Mouse (Mus musculus): ENCODE measurements around the gene Brca2. TPM values are rescaled to one million over a fixed set of nuclear protein-coding genes. Genes with fewer than 3 reads are reported as not detected.

Brca2 gene
- polyA plus RNA-seq, 1 experiment from 2014 or later, result 12.7 TPM

DNA sequence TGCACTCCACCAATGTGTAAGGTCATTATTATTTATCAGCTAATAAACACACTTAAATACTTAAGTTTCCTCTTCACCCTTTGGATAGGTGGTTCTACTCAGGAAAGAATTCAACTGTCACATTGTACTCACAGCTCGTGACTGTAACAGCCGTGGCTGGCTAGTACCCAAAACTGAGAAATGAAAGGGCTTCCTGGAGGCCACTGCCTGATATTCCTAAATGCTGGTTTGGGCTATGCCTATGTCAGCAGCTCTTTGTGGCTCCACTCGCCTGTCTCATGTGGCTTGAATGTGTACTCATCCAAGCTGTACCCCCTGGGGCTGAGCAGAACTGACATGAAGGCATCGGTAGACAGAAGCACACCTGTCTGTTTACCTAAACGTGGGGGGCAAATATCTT is 52.5 kb downstream of the Brca2 start:
- no peak overlapping the region for H3K4me3 ChIP-seq (replicated peaks; ENCODE audit: low read depth, low read length)
- no peak overlapping the region for H3K4me2 ChIP-seq (ENCODE audit: low read length)
- no peaks in the 10 kb centered on the region for H3K27me3 ChIP-seq (ENCODE audit: insufficient read depth, low read length)
- 70% methylated on average over 5 of the region's 5 CpGs for WGBS
- H3K4me1 ChIP-seq (replicated peaks; ENCODE audit: insufficient read depth, low read length), result no peaks in the 10 kb centered on the region; the same call in 1 of the 2 replicates
- no peak overlapping the region for H3K9ac ChIP-seq (ENCODE audit: low read depth, low read length)
- DNase-seq (ENCODE audit: low spot score) (no peak), ATAC-seq (replicated peaks; ENCODE audit: low FRiP score, low read depth) (no peak)
- H3K27ac ChIP-seq, result no peak overlapping the region
- 0 out of 2 replicates have a peak, but pooled peaks cover 4% of the 10 kb centered on the region for H3K36me3 ChIP-seq (ENCODE audit: insufficient read depth, low read length)
- H3K9me3 ChIP-seq (replicated peaks; ENCODE audit: low read length), result no peaks in the 10 kb centered on the region
- no peak for TF ChIP-seq CTCF (IDR thresholded peaks at IDR 0.05; ENCODE audit: low read depth)

DNA sequence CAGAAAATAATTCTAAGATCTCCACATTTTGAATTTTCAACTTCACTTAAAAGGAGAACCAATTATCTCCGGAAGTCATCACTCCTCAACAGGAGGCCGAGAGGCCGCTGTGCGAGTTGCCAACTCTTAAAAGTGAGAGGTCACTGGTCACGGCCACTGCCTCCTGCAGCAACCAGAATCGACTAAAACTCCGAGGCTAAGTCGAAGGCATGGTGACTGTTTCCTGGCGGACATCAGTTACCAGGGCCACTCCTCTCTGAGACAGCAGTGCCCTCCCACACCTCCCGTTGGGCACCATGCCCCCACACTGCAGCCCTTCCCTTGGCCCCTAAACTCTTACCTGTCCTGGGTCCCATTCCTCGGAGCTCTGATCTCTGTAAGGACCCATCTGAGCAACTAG is 54.4 kb downstream of the Brca2 start:
- H3K27ac ChIP-seq, result no peak overlapping the region
- no peak overlapping the region for H3K4me3 ChIP-seq (replicated peaks; ENCODE audit: low read depth, low read length)
- no peaks in the 10 kb centered on the region for H3K27me3 ChIP-seq (ENCODE audit: insufficient read depth, low read length)
- WGBS, result 49% methylated on average over 11 of the region's 11 CpGs
- H3K4me2 ChIP-seq (ENCODE audit: low read length), result no peak overlapping the region
- H3K36me3 ChIP-seq (ENCODE audit: insufficient read depth, low read length), result 0 out of 2 replicates have a peak, but pooled peaks cover 4% of the 10 kb centered on the region
- ATAC-seq (replicated peaks; ENCODE audit: low FRiP score, low read depth) (no peak), DNase-seq (ENCODE audit: low spot score) (no peak)
- no peak for TF ChIP-seq CTCF (IDR thresholded peaks at IDR 0.05; ENCODE audit: low read depth)
- no peak overlapping the region for H3K9ac ChIP-seq (ENCODE audit: low read depth, low read length)
- no peaks in the 10 kb centered on the region; the same call in 1 of the 2 replicates for H3K4me1 ChIP-seq (replicated peaks; ENCODE audit: insufficient read depth, low read length)
- H3K9me3 ChIP-seq (replicated peaks; ENCODE audit: low read length), result no peaks in the 10 kb centered on the region

DNA sequence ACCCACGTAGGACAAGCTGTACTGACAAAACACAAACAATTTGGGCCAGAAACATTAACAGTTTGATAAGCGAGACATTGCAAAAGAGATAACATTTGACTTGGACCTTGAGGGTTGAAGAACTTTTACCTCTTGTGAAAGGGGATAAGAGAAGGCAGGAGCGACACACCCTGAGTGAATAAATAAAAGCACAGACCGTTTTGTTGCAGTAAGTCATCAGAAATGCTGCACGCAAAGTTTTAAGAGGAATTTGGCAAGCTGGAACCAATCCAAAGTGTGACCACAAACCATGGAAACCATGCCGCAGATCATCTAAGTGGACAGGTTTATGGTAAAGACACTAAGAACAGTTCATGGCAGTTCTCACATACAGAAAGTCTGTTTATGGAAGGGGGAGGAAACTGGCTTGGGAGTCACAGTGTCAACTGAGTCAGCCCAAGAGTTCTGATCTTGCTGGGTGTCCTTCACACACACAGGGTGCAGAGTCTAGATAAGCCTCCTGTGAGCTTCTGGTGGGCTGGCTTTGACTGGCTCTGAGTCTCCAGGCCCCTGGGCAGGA is 56.3 kb downstream of the Brca2 start:
- no peak overlapping the region for H3K9ac ChIP-seq (ENCODE audit: low read depth, low read length)
- H3K9me3 ChIP-seq (replicated peaks; ENCODE audit: low read length), result no peaks in the 10 kb centered on the region
- peak; percentile 79 for DNase-seq (ENCODE audit: low spot score)
- no peak for TF ChIP-seq CTCF (IDR thresholded peaks at IDR 0.05; ENCODE audit: low read depth)
- H3K36me3 ChIP-seq (ENCODE audit: insufficient read depth, low read length), result no peaks in the 10 kb centered on the region
- H3K4me1 ChIP-seq (replicated peaks; ENCODE audit: insufficient read depth, low read length), result no peaks in the 10 kb centered on the region; the same call in 1 of the 2 replicates
- WGBS, result 33% methylated on average over 6 of the region's 6 CpGs
- no peaks in the 10 kb centered on the region for H3K27me3 ChIP-seq (ENCODE audit: insufficient read depth, low read length)
- ATAC-seq (replicated peaks; ENCODE audit: low FRiP score, low read depth), result no peak; the same call in 1 of the 2 replicates
- no peak overlapping the region for H3K27ac ChIP-seq
- H3K4me2 ChIP-seq (ENCODE audit: low read length), result no peak overlapping the region
- no peak overlapping the region for H3K4me3 ChIP-seq (replicated peaks; ENCODE audit: low read depth, low read length)

DNA sequence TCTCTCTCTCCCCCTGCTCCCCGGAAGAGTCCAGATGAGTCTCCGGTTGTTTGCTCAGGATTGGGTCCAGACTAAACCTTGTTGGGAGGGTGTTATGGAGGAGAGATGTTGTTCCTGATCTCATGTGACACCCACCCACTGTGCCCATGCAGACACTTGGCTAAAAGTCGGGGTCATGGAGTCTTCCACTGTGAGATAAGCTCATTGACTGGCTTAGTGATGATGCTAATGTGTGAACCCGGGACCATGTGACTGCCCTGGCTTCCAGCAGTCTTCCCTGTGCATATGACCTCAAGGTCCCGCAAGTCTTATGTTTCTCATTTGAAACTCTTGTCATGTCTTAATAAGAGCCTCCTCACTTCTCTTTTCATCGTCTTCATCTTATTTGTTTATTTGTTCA is 58.8 kb downstream of the Brca2 start:
- WGBS, result 80% methylated on average over 6 of the region's 6 CpGs
- TF ChIP-seq CTCF (IDR thresholded peaks at IDR 0.05; ENCODE audit: low read depth), result no peak
- H3K9ac ChIP-seq (ENCODE audit: low read depth, low read length), result no peak overlapping the region
- no peaks in the 10 kb centered on the region for H3K27me3 ChIP-seq (ENCODE audit: insufficient read depth, low read length)
- H3K4me3 ChIP-seq (replicated peaks; ENCODE audit: low read depth, low read length), result no peak overlapping the region
- H3K27ac ChIP-seq, result no peak overlapping the region
- no peak for DNase-seq (ENCODE audit: low spot score)
- no peaks in the 10 kb centered on the region for H3K9me3 ChIP-seq (replicated peaks; ENCODE audit: low read length)
- no peak overlapping the region for H3K4me2 ChIP-seq (ENCODE audit: low read length)
- H3K4me1 ChIP-seq (replicated peaks; ENCODE audit: insufficient read depth, low read length), result no peaks in the 10 kb centered on the region; the same call in 1 of the 2 replicates
- H3K36me3 ChIP-seq (ENCODE audit: insufficient read depth, low read length), result no peaks in the 10 kb centered on the region
- ATAC-seq (replicated peaks; ENCODE audit: low FRiP score, low read depth), result no peak

DNA sequence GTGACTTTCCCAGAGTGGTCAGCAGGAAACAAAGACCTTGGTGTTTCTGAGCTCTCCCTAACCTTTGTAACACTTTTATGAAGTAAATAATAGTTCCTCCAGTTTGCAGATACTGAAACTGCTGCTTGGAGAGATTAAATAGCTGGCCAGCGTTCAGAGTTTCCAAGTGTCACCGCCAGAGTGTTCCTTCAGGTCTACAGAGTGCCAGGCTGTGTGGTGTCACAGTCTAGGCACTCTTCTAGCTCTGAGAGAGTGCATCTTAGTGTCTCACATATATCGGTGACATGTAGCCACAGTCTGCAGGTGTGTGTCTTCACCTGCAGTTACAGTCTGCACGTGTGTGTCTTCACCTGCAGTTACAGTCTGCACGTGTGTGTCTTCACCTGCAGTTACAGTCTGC is 60.8 kb downstream of the Brca2 start:
- WGBS, result 81% methylated on average over 5 of the region's 5 CpGs
- ATAC-seq (replicated peaks; ENCODE audit: low FRiP score, low read depth) (no peak), DNase-seq (ENCODE audit: low spot score) (no peak)

DNA sequence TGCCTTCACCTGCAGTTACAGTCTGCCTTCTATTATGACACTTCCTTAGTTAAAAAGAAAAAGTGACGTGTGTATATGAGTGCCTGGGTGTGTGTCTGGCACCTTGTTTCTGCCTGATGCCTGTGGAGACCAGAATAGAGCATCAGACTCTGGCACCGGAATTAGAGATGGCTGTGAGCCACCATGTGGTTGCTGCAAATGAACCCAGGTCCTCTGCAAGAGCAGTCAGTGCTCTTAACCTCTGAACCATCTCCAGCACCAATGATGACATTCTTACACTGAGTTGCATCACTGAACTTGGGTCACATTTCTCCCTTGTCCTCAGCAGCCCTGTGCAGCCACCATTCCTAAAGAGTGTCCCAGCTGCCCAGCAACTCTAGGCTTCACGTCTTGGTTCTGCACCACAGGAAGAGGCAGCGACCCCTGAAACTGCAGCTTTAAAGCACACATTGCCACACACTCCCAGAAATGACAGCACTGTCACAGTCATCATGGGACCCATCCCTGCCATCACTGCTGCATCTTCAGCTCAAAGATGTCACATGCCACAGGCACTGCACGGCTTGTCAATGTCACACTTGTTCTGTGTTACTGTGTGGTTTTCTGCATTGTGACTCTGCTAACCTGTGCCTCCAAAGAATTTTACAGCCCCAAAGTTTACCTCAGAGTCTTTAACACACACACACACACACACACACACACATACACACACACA is 61.3 kb downstream of the Brca2 start:
- ATAC-seq (replicated peaks; ENCODE audit: low FRiP score, low read depth) (peak; percentile 63; the same call in 1 of the 2 replicates), DNase-seq (ENCODE audit: low spot score) (peak; percentile 39)
- Histone ChIP-seq H3K4me3 (replicated peaks; ENCODE audit: low read depth, low read length) (no peak overlapping the region), H3K27ac (no peak overlapping the region), H3K27me3 (ENCODE audit: insufficient read depth, low read length) (no peaks in the 10 kb centered on the region), H3K4me2 (ENCODE audit: low read length) (no peak overlapping the region), H3K9ac (ENCODE audit: low read depth, low read length) (no peak overlapping the region), H3K4me1 (replicated peaks; ENCODE audit: insufficient read depth, low read length) (no peaks in the 10 kb centered on the region; the same call in 1 of the 2 replicates), H3K36me3 (ENCODE audit: insufficient read depth, low read length) (no peaks in the 10 kb centered on the region), H3K9me3 (replicated peaks; ENCODE audit: low read length) (no peaks in the 10 kb centered on the region)
- WGBS, result 38% methylated on average over 5 of the region's 5 CpGs
- no peak for TF ChIP-seq CTCF (IDR thresholded peaks at IDR 0.05; ENCODE audit: low read depth)

More for the DNA sequence above, 60.8 kb downstream of the Brca2 start:
- no peaks in the 10 kb centered on the region for H3K27me3 ChIP-seq (ENCODE audit: insufficient read depth, low read length)
- H3K4me2 ChIP-seq (ENCODE audit: low read length), result no peak overlapping the region
- H3K9me3 ChIP-seq (replicated peaks; ENCODE audit: low read length), result no peaks in the 10 kb centered on the region
- H3K4me3 ChIP-seq (replicated peaks; ENCODE audit: low read depth, low read length), result no peak overlapping the region
- no peak overlapping the region for H3K9ac ChIP-seq (ENCODE audit: low read depth, low read length)
- no peak for TF ChIP-seq CTCF (IDR thresholded peaks at IDR 0.05; ENCODE audit: low read depth)
- no peak overlapping the region for H3K27ac ChIP-seq
- H3K36me3 ChIP-seq (ENCODE audit: insufficient read depth, low read length), result no peaks in the 10 kb centered on the region
- no peaks in the 10 kb centered on the region; the same call in 1 of the 2 replicates for H3K4me1 ChIP-seq (replicated peaks; ENCODE audit: insufficient read depth, low read length)
